Mouse (Mus musculus) liver, embryonic 12.5 days (tissue): ENCODE measurements around the gene Vmn2r117. TPM values are rescaled to one million over a fixed set of nuclear protein-coding genes. Genes with fewer than 3 reads are reported as not detected.
"Not testable (repeated sequence)": the region's sequence is repeated elsewhere in the genome, so short reads cannot be mapped to it uniquely, and the experiment has no call there.

Source experiments
- ATAC-seq: fragments of 200-750 bp; cut with Nextera tagmentation; 2 replicates; pipeline ENCODE4 v1.8.0; 2017; ENCODE audit warnings: moderate number of reproducible peaks, mild to moderate bottlenecking, moderate library complexity
- H3K27ac ChIP-seq: fragments of 300-500 bp; sonication (generic); 2 replicates; pipeline ENCODE4 v1.5.1; 2016; ENCODE audit warnings: mild to moderate bottlenecking
- H3K27me3 ChIP-seq: fragments of 300-500 bp; sonication (generic); replicated peaks from 2 replicates; pipeline ENCODE4 v1.6.1; 2016; ENCODE audit warnings: mild to moderate bottlenecking, moderate library complexity
- H3K36me3 ChIP-seq: fragments of 300-500 bp; sonication (generic); 2 replicates; pipeline ENCODE4 v1.6.1; 2016; ENCODE audit warnings: mild to moderate bottlenecking, moderate library complexity
- H3K4me1 ChIP-seq: fragments of 300-500 bp; sonication (generic); 2 replicates; pipeline ENCODE4 v1.6.1; 2016
- H3K4me2 ChIP-seq: fragments of 300-500 bp; sonication (generic); 2 replicates; pipeline ENCODE4 v1.6.1; 2016; ENCODE audit warnings: mild to moderate bottlenecking, moderate library complexity
- H3K4me3 ChIP-seq: fragments of 300-500 bp; sonication (generic); 2 replicates; pipeline ENCODE4 v1.5.1; 2016; ENCODE audit warnings: mild to moderate bottlenecking, moderate library complexity
- H3K9ac ChIP-seq: fragments of 300-500 bp; sonication (generic); 2 replicates; pipeline ENCODE4 v1.6.1; 2016; ENCODE audit warnings: mild to moderate bottlenecking, moderate library complexity
- H3K9me3 ChIP-seq: fragments of 300-500 bp; sonication (generic); replicated peaks from 2 replicates; pipeline ENCODE4 v1.6.1; 2016; ENCODE audit warnings: mild to moderate bottlenecking, moderate library complexity
- WGBS: fragments of 180-500 bp; shearing (Covaris S2); methylation state at CpG from one replicate; pipeline ENCODE4 v1.1.7; 2016; ENCODE audit not compliant: insufficient replicate concordance; 5-methylcytosine and 5-hydroxymethylcytosine counted together
- polyA plus RNA-seq: library from polyadenylated mRNA; unstranded; fragments of >200 nt; fragmentation: Nextera tagmentation; extraction: Ambion mirVana; gene quantifications from 2 replicates; pipeline ENCODE4 v1.2.1, GENCODE M21; 2016

The Vmn2r117 gene
- not detected in 2 replicates for polyA plus RNA-seq

DNA sequence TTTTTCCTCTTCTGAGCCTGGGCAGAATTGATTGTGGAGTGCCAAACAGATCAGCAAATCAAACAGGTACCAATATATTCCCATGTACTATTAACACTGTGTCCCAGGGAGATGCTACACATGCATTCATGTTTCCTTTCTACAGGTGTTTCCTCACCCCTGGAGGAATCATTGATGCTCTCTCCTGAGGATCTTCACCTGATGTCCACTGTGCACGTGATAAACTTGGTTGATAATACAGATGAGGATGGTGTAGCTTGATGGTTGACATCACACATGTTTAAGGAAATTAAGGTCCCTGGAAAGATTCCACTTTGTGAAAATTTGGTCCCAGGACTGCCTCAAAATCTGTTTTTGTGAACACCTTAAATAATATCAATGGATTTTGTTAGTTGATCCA lies at the start of gene Vmn2r117:
Gene Vmn2r117, minus strand, starts transcription at position 101 of the 400 bp plus-strand sequence.
- not testable (repeated sequence) for ATAC-seq, H3K27ac ChIP-seq, H3K36me3 ChIP-seq, H3K9ac ChIP-seq, H3K27me3 ChIP-seq, H3K4me3 ChIP-seq, H3K4me2 ChIP-seq, H3K4me1 ChIP-seq, H3K9me3 ChIP-seq
- 40% methylated on average over 1 of the region's 1 CpGs for WGBS

- not testable (repeated sequence) for ATAC-seq
- 49% methylated on average over 30 of the region's 30 CpGs for WGBS
These were observed 43.6 kb upstream of the Vmn2r117 start for GRCm38 (mm10) chr17:23522941-23523732.

GRCm38 (mm10) chr17:23518701-23519423 lies 39.4 kb upstream of the Vmn2r117 start:
- no peak overlapping the region for H3K27ac ChIP-seq
- 56% methylated on average over 2 of the region's 2 CpGs for WGBS
- no peaks in the 10 kb centered on the region for H3K4me1 ChIP-seq
- H3K9me3 ChIP-seq: no peaks in the 10 kb centered on the region
- 0 out of 2 replicates have a peak, but pooled peaks have one; percentile 32 for ATAC-seq
- H3K4me2 ChIP-seq: no peak overlapping the region
- no peak overlapping the region for H3K4me3 ChIP-seq
- H3K27me3 ChIP-seq: peaks cover 5% of the 10 kb centered on the region
- H3K36me3 ChIP-seq: no peaks in the 10 kb centered on the region
- H3K9ac ChIP-seq: no peak overlapping the region

More at GRCm38 (mm10) chr17:23522941-23523732, 43.6 kb upstream of the Vmn2r117 start:
- H3K27me3 ChIP-seq, H3K4me3 ChIP-seq, H3K9me3 ChIP-seq, H3K4me1 ChIP-seq, H3K9ac ChIP-seq, H3K27ac ChIP-seq, H3K36me3 ChIP-seq: not testable (repeated sequence)
- H3K4me2 ChIP-seq: 0 out of 2 replicates have a peak overlapping the region, but pooled peaks have one; percentile 8

DNA sequence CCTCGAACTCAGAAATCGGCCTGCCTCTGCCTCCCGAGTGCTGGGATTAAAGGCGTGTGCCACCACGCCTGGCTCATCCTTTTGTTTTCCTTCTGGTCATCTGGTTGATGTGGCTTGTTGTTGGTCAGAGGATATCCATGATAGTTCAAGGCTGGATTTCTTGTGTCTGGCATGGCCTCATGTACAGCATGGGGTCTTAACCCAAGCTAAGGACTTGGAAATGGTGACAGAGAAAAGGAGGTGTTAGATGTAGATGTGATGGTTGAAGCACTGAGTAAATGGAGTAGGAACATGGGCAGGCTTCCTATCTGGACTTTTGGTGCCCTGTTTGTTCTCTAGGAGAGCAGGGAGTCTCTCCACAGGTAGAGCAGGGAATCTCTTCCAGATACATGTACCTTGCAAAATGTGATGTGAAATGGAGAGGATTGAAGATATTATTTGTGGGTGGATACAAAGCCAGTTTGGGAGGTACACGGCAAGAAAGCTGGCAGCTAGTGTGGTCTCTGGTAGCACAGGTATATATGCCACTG lies 46.3 kb downstream of the Vmn2r117 start:
- no peaks in the 10 kb centered on the region for H3K27me3 ChIP-seq
- no peak overlapping the region for H3K4me3 ChIP-seq
- no peak overlapping the region for H3K4me2 ChIP-seq
- no peak overlapping the region for H3K9ac ChIP-seq
- H3K36me3 ChIP-seq: no peaks in the 10 kb centered on the region
- H3K27ac ChIP-seq: no peak overlapping the region
- no peaks in the 10 kb centered on the region for H3K4me1 ChIP-seq
- WGBS: 54% methylated on average over 6 of the region's 6 CpGs
- peaks cover 6% of the 10 kb centered on the region for H3K9me3 ChIP-seq
- peak; percentile 24; the same call in 1 of the 2 replicates for ATAC-seq

Other genes with a start within 250 kb of the Vmn2r117 start
- gene Vmn2r114, start 167.2 kb downstream of the Vmn2r117 start, polyA plus RNA-seq: not detected in 2 replicates
- gene Vmn2r115, start 136.0 kb downstream of the Vmn2r117 start, polyA plus RNA-seq: not detected in 2 replicates
- gene Vmn2r116, start 95.1 kb downstream of the Vmn2r117 start, polyA plus RNA-seq: not detected in 2 replicates
- gene Zfp213, start 84.5 kb upstream of the Vmn2r117 start, polyA plus RNA-seq: 8.3 and 9.1 TPM in 2 replicates
- 2.8 and 2.9 TPM in 2 replicates for gene Zfp13, start 119.8 kb upstream of the Vmn2r117 start, polyA plus RNA-seq
- not detected in 2 replicates for gene Zscan10, start 121.2 kb upstream of the Vmn2r117 start, polyA plus RNA-seq
- gene Mmp25, start 165.6 kb upstream of the Vmn2r117 start, polyA plus RNA-seq: 0.20 and 0.28 TPM in 2 replicates
- gene Bicdl2, start 180.8 kb upstream of the Vmn2r117 start, polyA plus RNA-seq: not detected in 2 replicates
- gene Hcfc1r1, start 193.9 kb upstream of the Vmn2r117 start, polyA plus RNA-seq: 23.6 and 25.5 TPM in 2 replicates
- gene Thoc6, start 194.2 kb upstream of the Vmn2r117 start, polyA plus RNA-seq: 31.4 and 36.1 TPM in 2 replicates
- gene Tnfrsf12a, start 197.8 kb upstream of the Vmn2r117 start, polyA plus RNA-seq: 7.1 and 7.8 TPM in 2 replicates
- gene Cldn6, start 199.6 kb upstream of the Vmn2r117 start, polyA plus RNA-seq: 0.78 and 2.3 TPM in 2 replicates
- 0.08 and 0.11 TPM in 2 replicates for gene Cldn9, start 204.3 kb upstream of the Vmn2r117 start, polyA plus RNA-seq
- 0.05 and 0.10 TPM in 2 replicates for gene 1520401A03Rik, start 243.1 kb upstream of the Vmn2r117 start, polyA plus RNA-seq
- 41.1 and 42.1 TPM in 2 replicates for gene Pkmyt1, start 246.6 kb upstream of the Vmn2r117 start, polyA plus RNA-seq